Mouse (Mus musculus) CD4-positive helper T cell, adult 2 months (primary cell): Measurements from ENCODE around the gene Gnpat.

Experiments
- DNase-seq: peaks from one replicate; pipeline ENCODE4 v3.0.0-alpha.2; 2012; ENCODE audit warnings: low read depth, missing footprints, low spot score

The Gnpat gene

DNA sequence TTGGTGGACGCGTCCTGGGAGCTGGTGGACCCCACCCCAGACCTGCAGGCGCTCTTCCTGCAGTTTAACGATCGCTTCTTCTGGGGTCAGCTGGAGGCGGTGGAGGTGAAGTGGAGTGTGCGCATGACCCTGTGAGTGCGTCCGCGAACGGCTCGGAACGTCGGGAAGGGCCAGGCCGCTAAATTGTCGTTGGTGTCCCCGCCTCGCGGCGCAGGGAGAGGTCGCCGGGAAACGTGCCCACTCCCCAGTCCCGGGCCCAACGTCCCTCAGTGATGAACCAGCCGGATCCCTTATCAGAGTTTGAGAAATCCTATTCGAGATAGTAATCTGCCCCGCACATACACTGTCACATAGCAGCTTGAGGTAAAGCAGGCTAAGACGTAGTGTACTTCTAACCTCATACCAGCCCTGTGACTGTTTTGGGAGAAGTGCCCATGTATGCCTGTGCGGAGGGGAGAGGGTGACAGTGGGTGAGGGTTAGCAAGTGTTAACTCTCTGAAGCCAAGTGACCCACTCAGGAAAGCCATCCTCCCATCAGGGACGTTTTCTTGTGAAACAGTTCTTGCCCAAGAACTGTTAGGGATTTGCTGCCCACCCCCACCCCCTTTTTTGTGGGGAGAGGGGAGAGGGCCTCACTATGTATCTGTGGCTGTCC lies 35.5 kb downstream of the Gnpat start:
- no peak for DNase-seq

DNA sequence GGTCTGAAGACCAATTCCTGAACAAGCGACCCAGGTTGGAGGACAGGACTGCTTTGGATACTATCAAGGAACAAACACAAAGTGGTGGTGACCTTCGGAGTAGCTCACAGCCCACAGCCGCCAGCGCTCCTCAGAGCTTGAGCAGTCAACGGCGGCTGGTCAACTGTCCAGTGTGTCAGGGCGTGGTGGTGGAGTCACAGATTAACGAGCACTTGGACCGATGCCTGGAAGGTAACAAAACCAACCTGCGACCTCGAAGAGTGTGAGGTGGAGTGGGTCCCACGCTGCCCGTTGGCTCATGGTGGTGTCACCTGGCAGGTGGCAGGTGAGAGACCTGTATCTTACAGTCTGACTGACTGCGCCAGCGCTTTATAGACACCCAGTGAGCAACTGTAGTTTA lies 40.4 kb downstream of the Gnpat start:
- DNase-seq: no peak

DNA sequence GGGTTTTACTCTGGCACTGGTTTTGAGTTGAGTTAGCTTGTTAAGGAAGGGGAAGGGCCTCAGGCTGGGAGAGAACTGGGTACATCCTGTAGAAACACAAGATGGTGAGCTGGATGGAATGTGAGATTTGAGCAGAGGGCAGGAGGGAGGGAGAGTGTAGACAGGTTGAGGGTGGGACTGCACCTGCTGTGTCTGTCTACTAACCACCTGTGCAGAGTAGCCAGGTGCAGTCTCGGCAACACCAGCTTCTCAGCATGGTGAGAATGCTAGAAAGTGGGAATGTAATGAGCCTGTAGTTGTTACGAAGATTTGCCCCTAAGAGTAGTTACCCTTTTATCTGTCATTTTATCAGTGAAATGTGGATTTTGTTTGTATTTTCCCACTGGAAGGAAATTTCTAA lies 42.6 kb downstream of the Gnpat start:
- DNase-seq: no peak

DNA sequence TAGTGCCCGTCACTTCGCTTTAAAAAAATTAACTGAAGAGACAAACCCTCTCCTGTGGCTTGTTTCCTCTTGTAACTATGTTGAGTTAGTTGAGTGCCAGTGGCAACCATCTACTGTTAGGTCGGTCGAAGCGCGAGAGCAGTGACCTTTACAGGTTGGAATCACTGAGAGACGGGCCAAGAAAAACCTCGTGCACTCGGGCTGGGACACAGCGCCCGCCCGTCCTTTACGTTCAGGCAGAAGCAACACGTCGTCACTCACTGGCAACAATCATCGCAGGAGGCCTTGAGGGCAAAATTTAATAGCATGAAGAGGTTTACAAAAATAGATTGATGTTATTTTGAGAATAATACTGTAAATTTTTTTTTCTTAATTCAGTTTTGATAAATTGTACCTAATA lies 47.1 kb downstream of the Gnpat start:
- no peak for DNase-seq

DNA sequence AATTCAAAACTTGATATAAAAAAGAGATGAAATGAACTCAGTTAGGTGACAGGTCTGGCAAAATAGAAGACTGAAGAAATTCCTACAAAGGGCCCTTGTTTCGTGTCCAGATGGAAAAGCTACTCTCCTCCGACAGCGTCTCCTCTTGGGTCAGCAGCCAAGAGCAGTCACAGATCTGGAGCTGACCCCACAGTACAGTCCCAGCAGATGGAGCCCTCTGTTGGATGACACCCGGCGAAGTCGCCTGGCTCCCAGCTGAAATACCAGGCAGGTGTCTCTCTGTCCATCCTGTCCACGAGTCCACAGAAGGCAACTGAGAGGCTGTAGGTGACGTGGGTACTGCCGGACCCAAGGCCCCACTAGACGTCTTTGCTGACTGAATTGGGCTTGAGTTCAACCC lies 47.5 kb downstream of the Gnpat start:
- DNase-seq: no peak

DNA sequence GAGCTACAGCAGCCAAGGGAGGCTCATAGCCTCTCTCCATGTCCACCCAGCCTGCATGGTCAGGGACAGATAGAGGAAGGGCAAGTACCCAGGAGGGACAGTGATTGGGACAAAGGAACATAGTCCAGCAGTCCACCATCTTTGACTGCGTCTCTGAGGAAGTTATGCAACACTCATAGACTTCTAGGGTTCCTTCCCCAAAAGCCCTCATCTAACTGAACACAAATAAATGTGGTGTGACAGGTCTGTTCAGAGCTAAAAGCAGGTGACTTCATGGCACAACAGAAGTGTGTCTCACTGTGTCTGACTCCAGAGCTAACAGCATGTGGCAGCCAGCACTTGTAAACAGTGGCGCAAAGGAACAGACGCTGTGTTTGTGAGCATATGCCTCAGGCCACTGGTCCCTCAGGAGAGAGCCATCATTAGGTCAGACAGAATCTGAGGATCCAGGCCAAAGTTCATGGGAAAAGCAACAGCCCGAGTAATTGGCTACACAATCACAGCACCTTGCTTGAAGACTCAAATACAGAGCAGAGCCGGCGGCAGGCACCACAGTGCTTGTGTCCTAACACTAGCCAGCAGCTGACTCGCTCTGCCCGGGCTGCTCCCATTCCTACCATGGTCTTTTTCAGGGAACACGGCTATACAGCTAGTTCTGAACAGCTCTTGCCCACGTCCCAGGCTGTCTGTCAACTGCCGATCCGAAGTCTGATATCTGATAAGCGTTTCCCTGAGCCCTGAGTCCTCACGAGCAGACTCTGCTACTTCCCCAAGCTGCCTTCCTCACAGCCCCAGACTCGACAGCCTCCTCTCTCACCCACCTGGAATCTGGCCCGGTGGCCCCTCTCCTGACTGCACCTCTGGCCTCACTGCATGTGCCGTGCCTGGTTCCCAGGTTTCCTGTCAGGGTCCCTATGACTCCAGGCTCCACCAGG lies 49.4 kb downstream of the Gnpat start:
- no peak for DNase-seq

DNA sequence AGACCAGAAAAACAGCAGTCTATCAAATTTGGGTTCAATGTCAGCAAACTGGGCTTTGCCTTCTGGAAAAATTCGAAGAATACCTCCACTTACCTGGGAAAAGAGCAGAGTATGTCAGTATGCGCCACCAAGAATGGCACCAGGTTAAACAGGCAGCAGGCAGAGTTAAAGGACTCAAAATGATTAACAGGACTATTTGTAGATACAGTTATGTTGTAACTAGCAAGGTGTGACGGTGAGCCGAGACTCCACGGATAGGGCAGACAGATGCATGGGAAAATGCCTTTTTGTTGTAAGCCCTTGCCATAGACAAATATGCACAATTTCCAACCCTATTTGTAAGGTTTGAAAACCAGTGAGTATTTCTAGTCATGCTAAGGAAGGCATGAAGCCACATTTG lies 51.2 kb downstream of the Gnpat start:
- DNase-seq: no peak

DNA sequence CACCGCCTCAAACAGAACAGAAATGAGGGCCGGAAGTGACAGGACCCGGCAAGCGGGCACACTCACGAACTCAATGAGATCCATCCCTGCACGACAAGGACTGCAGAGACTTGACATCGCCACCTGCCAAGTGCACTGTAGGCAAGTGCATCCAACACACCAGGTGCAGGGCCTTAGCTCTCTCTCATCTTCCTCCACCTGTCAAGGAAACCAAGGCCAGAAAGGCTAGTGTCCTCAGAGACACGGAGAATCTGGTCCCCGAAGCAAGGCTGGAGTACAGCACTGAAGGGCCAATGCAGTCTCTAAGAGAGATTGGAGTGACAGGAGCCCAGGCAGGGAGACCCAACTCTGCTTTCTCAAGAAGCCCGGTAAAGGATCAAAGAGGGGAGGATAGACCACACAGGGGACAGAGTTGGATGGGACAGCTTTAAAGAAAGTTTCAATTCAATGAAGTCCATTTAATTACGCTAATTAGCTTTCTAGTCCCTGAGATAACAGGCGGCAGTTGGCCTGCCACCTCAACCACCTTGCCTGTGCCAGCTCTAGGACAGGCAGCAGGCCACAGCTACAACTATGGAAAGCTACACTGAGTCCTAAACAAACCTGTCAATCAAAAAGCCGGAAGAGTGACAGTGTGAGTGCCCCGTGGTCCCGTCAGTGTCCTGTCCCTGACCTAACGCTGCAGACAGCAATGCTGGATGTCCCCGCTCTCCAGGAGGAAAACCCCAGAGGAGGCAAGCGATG lies 55.1 kb downstream of the Gnpat start:
- no peak for DNase-seq

DNA sequence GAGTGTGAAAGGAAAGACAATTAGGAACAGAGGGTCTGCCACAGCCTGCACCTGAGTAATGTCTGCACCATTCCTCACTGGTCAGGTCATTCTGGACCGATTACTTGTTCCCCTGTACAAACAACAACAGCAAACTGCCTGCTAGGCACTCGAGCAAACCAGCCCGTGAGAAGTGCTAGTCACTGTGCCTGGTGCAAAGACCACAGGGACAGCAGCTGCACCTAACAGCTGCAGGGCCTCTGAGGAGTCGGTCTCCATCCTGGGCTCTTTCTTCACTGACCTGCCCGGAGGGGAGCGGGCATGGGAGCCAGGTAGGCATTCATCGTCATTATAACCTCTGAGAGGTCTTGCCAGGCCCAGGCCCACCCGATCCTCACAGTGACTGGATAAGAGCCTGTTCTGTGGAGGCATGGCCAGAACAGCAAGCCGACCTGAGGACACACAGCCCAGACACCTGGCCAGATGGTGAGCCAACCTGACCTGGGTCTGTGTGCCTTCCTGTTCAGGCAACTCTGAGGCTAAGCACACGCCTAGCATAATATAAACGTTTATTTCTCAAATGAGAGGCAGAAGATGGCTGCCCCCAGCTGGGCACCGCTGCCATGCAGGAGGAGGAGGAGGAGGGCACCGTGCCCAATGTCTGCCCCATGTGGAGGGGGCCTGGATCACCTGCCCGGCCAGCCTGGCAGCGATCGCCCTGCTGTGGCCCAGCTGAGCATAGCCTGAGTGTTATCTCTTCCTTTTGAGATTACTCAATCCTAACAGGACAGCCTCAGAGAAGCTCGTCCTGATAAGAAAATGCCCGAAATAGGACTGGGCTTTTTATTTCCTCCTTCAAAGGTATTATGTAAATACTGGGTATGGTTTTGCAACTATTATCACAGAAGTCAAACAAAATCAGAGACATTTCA lies 58.8 kb downstream of the Gnpat start:
- no peak for DNase-seq

DNA sequence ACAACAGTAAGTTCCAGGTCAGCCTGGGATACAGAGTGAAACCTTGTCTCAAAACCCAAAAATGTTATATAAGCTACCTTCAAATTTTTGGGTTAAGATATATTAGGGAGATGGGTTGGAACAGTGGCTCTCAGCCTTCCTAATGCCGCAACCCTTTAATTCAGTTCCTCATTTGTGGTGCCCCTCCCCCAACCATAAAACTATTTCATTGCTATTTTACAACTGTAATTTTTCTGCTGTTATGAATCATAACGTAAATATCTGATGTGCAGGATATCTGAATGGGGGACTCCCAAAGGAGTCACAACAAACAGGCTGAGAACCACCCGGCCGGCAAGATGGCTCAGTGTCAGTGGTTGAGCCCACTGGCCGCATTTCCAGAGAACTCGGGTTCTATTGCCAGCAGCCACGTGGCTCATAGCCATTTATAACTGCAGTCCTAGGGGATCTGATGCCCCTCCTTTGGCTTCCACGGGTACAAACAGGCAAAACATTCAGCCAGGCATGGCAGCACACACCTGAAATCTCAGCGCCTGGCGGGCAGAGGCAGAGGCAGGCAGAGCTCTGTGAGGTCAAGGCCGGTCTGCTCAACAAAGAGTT lies 59.8 kb downstream of the Gnpat start:
- DNase-seq: no peak

DNA sequence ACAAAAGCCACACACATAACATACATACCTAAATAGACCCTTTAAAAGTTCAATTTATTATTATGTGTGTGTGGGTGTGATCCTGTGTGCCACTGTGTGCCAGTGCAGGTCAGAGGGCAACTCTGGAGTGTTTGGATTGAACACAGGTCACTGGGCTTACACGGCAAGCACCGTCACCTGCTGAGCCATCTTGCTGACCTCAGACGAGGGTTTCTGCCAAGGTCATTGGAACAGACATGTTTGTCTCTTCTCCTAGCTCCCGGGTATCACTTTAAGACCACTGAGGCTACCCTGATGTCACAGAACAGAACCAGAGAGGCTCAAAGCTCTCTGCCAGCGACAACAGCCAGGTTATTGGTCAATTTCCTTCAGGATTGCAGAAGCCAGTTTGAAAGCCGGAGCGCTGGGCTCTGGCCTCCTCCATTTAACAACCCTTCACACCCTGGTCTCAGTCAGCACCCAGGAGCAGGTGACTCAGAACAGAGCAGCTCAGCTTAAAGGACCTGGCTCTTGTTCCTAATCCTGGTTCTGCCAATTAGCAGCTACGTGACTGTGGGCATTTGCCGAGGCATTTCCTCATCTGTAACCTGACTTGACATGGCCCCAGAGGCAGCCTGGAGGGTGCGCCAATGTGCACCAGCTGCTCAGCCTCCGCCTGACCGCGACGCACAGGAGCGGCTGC lies 61.3 kb downstream of the Gnpat start:
- no peak for DNase-seq

DNA sequence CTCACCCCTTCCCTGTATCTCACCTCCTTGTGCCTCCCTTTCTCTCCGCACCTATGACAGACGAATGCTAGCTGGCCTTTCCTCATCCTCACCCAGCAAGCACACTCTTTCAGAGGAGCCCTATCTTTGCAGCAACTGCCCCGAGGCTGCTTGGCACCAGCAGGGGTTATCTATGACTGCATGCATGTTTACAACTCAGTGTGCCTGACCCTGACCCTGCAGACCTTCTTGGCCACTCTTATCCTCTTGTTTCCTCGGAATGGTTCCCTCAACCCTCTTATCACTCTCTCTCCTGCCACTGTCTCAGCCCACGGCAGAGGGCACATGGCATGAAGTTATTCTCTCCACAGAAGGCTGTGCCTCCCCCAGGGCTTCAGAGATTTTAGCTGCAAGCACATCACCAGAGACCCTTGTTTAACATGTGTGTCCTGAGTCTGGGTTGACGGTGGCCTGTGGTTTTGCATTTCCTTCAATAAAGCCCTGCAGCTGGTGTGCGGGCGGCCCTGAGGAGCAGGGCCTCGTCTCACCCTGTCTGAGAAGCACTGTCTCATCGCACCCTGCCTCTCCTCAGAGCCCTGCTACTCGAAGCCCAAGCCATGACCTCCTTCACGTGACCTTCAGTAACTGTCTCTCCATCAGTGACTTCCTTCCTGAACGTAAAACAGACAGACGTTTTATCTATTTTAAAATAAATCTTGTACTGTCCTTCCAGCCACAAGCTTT lies 62.9 kb downstream of the Gnpat start:
- no peak for DNase-seq

DNA sequence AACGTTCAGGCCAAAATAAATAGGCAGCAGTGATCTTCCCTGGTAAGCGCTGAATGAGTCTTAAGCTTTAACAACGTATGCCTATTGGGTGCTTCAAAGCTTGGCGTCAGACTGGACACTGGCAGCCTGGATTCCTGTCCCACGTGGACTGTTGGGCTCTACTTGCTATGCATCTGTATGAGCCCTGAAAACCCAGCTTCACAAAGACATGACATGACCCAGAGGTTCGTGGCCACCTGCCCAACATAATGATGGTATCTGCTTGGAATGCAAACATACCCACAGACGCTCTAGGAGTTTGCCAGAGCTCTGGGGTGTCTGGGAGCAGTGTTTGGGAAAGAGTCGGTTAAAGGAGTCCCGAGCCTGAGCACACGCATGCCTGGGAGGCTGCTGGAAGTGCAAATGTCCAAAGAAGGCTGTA lies 63.5 kb downstream of the Gnpat start:
- DNase-seq: no peak

DNA sequence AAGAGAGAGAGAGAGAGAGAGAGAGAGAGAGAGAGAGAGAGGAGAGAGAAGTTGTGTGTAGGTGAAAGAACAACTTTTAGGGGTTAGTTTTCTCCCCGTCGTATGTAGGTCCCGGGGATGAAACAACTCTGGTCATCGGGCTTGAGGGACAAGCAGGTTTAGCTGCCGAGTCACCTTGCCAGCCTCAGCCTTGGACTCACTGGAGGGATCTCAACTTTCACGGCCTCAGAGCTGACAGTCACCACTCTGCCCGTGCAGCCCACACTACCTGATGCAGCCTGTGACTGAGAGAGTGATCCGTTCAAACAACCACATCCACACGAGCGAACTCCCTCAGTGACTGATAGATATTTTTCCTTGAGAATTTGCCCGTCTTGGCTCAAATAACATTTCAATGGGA lies 66.2 kb downstream of the Gnpat start:
- DNase-seq: no peak

DNA sequence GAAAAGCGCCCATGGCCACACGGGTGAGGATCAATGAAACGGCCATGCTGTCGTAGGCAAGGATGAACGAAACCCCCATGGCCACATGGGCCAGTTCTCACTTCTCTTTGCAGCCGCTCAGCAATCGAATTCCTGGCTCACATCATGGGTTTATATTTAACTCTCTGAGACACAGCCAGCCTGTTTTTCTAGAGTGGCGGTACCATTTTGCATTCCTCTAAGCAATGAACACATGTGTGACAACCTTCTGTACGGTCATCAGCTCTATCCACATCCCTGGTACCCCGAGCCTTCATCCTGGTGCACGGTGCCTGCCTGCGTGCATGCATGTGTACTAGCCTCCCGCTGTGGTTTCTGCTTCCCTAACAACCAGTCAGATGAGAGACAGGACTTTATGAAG lies 67.3 kb downstream of the Gnpat start:
- DNase-seq: no peak

DNA sequence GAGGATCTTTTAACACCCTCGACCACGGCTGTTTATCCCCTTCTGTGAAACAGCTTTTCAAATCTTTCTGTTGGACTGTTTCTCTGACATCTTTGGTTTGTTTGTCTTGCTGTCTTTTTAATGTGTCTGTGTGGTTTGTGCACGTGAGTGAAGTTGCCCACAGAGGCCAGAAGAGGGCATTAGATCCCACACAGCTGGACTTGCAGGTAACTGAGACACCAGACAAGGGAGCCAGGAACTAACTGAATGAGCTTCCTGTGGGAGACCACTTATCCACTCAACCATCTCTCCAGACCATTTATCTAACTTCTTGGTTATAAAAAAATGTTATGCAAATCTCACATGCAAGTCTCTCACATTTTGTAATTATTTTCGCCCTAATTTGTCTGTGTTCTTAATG lies 67.8 kb downstream of the Gnpat start:
- DNase-seq: no peak

DNA sequence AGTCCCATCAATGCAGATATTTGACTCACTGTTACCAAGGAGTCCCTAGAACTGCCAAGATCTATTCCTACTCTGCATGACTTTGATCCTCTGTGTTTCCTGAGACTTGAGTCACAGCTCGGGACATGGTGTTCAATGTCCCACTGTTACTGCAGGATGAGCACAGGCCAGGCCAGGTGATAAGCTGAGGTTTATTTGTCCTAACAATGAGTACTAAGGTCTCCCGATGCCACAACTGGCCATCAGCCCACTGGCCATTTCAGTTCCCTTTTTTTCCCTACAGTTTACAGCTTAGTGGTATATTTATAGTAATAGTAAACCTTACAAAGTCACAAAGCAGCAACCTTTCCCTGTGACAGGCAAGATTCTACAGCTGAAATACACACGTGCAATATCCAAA lies 69.6 kb downstream of the Gnpat start:
- no peak for DNase-seq

DNA sequence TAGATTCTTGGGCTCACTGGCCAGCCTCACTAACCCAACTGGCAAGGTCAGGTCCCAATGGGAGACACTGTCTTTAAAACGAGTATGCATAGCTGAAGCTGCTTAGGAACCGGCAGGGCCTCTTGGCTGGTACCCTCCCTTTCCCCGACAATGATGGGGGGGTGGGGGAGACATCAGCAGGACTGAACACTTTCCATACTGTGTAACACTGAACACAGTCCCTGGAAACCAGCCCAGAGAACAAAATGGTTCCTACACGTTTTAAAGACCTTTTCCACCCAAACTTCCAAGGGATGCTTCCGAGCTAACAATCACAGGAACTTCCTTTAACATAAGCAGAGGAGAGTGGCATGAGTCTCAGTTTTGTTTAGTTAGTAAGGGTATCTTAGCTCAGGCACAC lies 72.3 kb downstream of the Gnpat start:
- DNase-seq: no peak

DNA sequence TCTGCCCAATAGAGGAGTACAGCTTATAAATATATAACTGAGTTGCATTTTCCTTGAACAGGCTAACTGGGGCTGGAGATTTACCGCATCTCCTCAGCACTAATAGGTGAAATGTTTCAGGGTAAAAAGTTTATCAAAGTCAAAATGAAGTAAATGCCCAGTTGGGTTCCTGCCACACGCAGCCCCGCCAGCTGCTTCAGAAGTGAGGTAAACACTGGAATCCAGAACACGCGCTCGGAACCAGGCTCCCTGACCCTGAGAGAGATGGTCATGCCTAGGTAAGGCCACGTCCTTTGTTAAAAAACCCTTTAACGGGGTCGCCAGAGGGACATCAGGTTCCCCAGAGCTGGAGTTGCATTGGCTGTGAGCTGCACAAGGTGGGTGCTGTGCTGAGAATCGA lies 73.9 kb downstream of the Gnpat start:
- DNase-seq: no peak

DNA sequence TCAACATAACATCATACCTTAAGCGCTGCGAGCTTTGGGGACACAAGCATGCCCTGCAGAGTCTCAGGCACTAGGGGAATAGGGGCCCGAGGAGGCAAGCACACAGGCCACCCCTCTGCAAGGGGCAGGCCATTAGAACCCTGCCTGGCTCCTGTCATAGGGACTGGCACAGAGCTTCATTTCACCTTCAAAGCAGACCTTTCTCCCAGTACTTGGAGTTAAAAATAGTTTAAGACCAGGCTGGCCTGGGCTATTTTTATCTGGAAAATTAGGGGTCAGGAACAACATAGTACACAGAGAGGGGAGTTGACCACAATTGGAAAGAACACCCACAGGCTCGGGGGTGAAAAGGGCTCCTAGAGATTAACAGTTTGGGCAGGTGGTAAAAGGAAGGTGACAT lies 74.5 kb downstream of the Gnpat start:
- DNase-seq: no peak
